Mouse (Mus musculus) olfactory bulb, adult 2 months (tissue): ENCODE measurements around the gene Anapc15. TPM values are rescaled to one million over a fixed set of nuclear protein-coding genes. Genes with fewer than 3 reads are reported as not detected.

Source experiments
- H3K27ac ChIP-seq: fragments of 200-500 bp; 2 replicates; pipeline ENCODE4 v1.5.1; 2012; ENCODE audit warnings: low read depth, low read length; ENCODE audit not compliant: insufficient read depth
- H3K4me1 ChIP-seq: fragments of 200-500 bp; 2 replicates; pipeline ENCODE4 v1.6.1; 2012; ENCODE audit warnings: low read length; ENCODE audit not compliant: control insufficient read depth, insufficient read depth
- H3K4me3 ChIP-seq: fragments of 200-500 bp; 2 replicates; pipeline ENCODE4 v1.5.1; 2012; ENCODE audit warnings: mild to moderate bottlenecking, low read depth, low read length, moderate library complexity; ENCODE audit not compliant: insufficient read depth
- CTCF ChIP-seq: fragments of 200-500 bp; IDR thresholded peaks from 2 replicates; pipeline ENCODE4 v1.5.1; 2012; ENCODE audit warnings: low read depth, mild to moderate bottlenecking, low read length, moderate library complexity; ENCODE audit not compliant: insufficient read depth
- POLR2A ChIP-seq: fragments of 200-500 bp; IDR thresholded peaks from 2 replicates; pipeline ENCODE4 v1.6.1; 2012; ENCODE audit warnings: mild to moderate bottlenecking, low read depth, low read length, moderate library complexity; ENCODE audit not compliant: insufficient read depth
- WGBS: fragments of 180-500 bp; shearing (Covaris S2); methylation state at CpG from one replicate; pipeline ENCODE4 v1.1.7; 2018; 5-methylcytosine and 5-hydroxymethylcytosine counted together
- polyA plus RNA-seq: library from polyadenylated mRNA; stranded (reverse); fragments of >200 nt; gene quantifications from 2 replicates; pipeline ENCODE4 v1.2.4, GENCODE M21; 2012; ENCODE audit warnings: low replicate concordance; ENCODE audit not compliant: missing spikeins, insufficient read depth, insufficient read length

The Anapc15 gene
- polyA plus RNA-seq, 1 experiment = not detected

DNA sequence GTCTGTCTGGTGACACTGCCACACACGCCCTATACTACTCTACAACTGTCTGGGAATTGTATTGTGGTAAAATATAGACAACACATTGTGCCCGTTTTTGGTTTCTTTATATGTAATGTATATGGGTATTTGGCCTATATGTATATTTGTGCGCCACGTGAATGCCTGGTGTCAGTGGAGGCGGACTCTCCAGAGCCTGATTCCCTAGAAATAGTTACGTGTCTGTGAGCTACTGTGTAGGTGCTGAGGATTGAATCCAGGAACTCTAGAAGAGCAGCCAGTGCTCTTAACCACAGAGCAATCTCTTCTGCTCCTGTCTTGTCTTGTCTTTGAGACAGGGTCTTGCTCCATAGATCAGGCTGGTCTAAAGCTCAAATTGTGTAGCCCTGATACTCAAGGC lies 22.8 kb downstream of the Anapc15 start:
- Histone ChIP-seq H3K27ac (no peak overlapping the region), H3K4me1 (no peaks in the 10 kb centered on the region), H3K4me3 (no peak overlapping the region)
- 90% methylated on average over 6 of the region's 6 CpGs for WGBS
- TF ChIP-seq POLR2A (no peak), CTCF (no peak)

DNA sequence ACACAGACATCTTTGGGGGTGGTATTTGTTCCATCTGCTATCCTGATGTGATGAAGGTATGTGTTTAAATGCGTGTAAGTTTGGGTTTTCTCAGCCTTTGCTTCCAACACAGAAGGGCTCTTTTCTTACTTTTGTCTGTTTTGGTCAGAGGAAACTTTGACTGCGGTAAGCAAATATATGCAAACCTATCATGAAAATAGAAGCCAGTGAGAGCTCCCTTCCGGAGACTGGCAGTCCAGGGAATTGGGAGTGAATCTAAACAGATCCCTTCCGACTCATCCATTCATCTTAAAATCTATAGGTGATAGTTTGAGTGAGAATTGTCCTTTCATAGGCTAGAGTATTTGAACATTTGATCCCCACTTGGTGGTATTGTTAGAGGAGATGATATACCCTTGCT lies 24.9 kb downstream of the Anapc15 start:
- no peak for TF ChIP-seq POLR2A
- Histone ChIP-seq H3K27ac (no peak overlapping the region), H3K4me3 (no peak overlapping the region), H3K4me1 (no peaks in the 10 kb centered on the region)
- 86% methylated on average over 4 of the region's 4 CpGs for WGBS

- peaks cover 4% of the 10 kb centered on the region for H3K4me1 ChIP-seq
- WGBS = 26% methylated on average over 9 of the region's 9 CpGs
- peak overlapping the region; percentile 90 for H3K4me3 ChIP-seq
- TF ChIP-seq CTCF = no peak
- no peak for TF ChIP-seq POLR2A
- peak overlapping the region; percentile 96 for H3K27ac ChIP-seq
These were observed 32.2 kb downstream of the Anapc15 start for GRCm38 (mm10) chr7:101895695-101896094.

DNA sequence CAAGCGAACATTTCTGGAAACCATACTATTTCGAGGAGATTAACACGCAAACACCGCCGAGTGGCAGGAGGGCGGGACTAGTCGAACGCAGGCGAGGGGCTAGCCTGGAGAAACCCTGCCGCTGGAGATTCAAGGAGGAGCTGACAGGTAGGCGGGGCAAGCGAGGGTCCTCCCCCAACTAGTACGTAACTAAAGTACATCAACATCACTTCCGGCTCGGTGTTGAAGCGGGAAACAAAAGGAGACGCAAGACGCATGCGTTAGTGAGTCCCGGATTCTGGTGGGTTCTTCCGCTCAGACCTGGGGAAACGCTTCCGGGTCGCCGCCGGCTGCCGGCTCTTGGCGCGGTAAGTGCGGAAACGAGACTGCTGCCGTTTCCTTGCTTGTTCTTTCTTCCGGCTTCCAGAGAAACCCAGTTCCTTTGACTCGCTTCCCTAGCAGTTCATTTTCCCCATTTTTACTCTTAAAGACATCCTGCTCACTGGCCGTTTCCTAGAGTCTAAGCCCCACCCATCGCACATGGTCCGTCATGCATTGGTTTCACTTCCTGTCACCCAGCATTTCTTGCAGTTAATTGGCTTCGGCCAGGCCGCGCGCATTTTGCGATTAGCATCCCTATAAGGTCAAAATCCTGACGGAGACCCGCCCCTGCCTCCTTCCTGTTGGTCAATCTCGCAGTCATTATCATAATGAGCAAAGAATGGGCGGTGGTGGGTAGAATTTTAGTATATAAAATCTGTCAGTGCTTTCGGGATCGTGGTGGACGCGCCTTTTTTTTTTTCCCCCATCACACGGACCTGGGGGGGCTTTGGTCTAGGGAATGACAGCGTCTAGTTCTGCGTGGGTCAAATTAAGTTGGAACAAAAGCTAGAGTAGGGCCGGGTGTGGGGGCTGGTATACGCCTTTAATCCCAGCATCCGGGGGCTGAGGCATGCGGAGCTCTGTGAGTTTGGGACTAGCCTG lies 32.9 kb downstream of the Anapc15 start:
- TF ChIP-seq POLR2A = peak; percentile 50; the same call in 1 of the 2 replicates
- TF ChIP-seq CTCF = no peak
- under 1% methylated on average over 57 of the region's 57 CpGs for WGBS
- Histone ChIP-seq H3K4me3 (peak overlapping the region; percentile 90), H3K4me1 (peaks cover 4% of the 10 kb centered on the region), H3K27ac (peak overlapping the region; percentile 96)

DNA sequence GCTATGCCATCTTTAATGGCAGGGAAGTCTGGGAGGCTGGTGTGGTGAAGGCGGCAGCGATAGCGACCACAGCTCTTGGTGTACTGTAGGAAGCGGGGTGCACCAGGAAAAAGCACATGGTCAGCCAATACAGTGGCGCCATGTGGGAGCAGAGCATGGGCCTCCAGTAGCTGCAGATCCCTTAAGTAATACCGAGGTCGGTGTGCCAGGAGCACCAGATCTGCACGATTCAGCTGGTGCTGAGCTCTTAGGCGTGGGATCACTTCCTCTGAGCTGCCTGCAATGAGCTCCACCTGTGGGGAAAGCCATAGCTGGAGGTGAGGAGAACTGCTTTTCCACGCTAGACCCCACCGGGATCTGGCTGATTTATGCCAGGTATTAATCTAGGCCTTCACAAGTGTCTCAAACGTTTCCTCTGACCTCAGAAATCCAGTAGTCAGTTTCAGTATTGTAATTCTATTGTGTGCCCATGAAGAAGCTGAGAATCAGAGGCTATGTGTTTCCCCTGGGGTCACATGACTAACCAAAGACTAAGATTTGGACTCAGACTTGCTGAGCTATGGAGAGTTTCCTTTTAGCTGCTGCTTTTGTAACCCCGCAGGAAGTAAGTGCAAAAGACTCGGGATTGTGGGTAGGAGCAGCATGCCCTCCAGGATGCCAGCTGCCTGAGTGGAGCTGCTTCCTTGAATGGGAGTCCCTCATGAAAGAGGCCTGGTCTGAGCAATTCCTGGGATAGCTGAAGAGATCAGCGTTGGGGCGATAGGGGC lies 37.0 kb downstream of the Anapc15 start:
- peaks cover 3% of the 10 kb centered on the region for H3K4me1 ChIP-seq
- H3K4me3 ChIP-seq = no peak overlapping the region
- TF ChIP-seq POLR2A (no peak), CTCF (no peak)
- WGBS = 92% methylated on average over 16 of the region's 16 CpGs
- no peak overlapping the region for H3K27ac ChIP-seq

GRCm38 (mm10) chr7:101901969-101902368 lies 38.5 kb downstream of the Anapc15 start:
- no peak overlapping the region for H3K4me3 ChIP-seq
- H3K27ac ChIP-seq = no peak overlapping the region
- TF ChIP-seq CTCF (no peak), POLR2A (no peak)
- WGBS = 93% methylated on average over 10 of the region's 10 CpGs
- peaks cover 6% of the 10 kb centered on the region for H3K4me1 ChIP-seq

- Histone ChIP-seq H3K27ac (no peak overlapping the region), H3K4me1 (peaks cover 4% of the 10 kb centered on the region), H3K4me3 (no peak overlapping the region)
- TF ChIP-seq POLR2A = no peak
- no peak for TF ChIP-seq CTCF
These were observed 39.3 kb downstream of the Anapc15 start for GRCm38 (mm10) chr7:101902846-101903245.

DNA sequence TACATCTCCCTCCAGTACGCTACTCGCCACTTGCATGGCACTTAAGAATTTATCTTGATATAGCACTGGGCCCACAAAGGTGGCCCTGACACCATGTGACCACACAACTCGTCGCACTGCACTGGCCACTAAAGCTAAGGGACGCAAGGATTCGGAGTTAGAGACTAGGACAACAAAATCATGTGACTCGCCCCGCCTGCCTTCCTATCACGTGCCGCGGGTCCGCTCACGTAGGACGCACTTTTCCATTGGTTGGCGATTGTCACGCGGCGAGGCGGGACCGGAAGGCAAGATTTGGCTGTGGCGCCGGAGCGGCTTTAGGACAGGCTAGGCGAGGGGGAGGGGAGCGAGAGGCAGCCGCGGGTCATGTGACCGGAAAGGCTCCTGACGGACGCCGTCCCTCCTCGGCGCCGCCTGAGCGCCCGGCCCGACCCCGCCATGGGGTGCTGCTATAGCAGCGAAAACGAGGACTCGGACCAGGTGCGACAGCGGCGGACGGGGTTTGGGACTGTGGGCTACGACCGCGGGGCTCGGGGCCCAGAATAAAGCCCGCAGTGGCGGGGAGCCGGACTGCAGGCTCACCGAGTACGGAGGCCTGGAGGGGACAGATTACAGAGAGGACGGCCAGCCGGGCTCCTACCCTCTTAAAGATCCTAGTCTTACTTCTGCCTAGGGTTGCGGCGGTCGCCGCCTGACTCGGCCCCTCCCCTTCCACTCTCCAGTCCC lies 42.2 kb downstream of the Anapc15 start, which contains the start of gene Lamtor1:
Gene Lamtor1 (plus strand): TSS at position 344 of the 726 bp plus-strand sequence.
- Histone ChIP-seq H3K4me3 (peak within 1 kb of the TSS; percentile 87), H3K4me1 (peaks cover 12% of the 10 kb centered on the region), H3K27ac (peak within 1 kb of the TSS; percentile 96)
- TF ChIP-seq CTCF = peak; percentile 15; the same call in 1 of the 2 replicates
- TF ChIP-seq POLR2A = peak; percentile 80
- WGBS = under 1% methylated on average over 60 of the region's 61 CpGs

DNA sequence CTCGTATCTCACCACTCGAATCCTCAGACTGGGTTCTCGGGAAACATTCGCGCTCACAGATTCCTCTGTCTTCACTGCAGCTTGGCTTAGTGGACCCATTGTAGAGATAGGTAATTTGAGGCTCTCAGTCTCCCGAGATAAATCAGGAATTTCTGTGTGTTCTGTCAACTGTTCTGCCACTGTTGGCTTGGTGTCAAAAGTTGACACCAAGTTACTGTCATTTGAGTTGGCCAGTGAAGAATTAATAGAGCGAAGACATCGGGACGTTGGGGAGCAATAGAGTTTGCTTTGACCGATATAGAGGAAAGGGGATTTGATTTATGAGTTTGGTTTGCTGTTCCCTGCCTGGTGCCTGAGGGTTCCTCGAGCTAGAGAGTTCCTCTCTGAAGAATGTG lies 42.8 kb downstream of the Anapc15 start, which contains the start of gene Tomt:
Gene Tomt (minus strand): TSS at position 73 of the 395 bp plus-strand sequence.
- 16% methylated on average over 11 of the region's 11 CpGs for WGBS
- H3K4me3 ChIP-seq = peak within 1 kb of the TSS; percentile 87
- H3K27ac ChIP-seq = peak within 1 kb of the TSS; percentile 96
- H3K4me1 ChIP-seq = peaks cover 12% of the 10 kb centered on the region
- no peak for TF ChIP-seq CTCF
- no peak for TF ChIP-seq POLR2A
